ENCODE assay signal across 18 mouse cellular contexts in the genomic region with DNA sequence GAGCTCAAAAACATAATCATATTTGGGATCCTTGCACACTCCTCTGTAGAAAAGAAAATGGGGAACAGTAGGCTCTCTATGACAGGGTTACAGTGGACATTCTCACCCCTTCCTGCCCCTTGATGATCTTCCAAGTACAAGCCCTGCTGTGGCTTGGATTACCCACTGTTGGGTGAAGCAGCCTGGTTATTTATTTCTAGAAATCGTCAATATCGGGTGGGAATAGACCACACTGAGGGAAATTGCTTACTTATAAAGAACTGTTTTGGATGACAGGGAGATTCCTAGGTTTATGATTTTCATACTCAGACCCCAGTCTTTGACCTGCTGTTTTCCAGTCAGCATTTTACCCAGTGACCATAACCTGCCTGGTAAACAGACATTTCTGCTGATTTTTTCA. TPM values are rescaled to one million over a fixed set of nuclear protein-coding genes. Genes with fewer than 3 reads are reported as not detected.
"Had no signal": no experiment of that assay in that cellular context is flagged by ENCODE, and none has a peak within 500 bp of the region (broad histone marks: within the 10 kb centered on the region; RNA-seq: fewer than 3 reads in every experiment).

A gene (minus strand): TSS at position 164 of the 400 bp plus-strand sequence.

- H3K9ac ChIP-seq: hindbrain, embryonic 13.5 days; liver, embryonic 14.5 days; midbrain, embryonic 12.5 days; neural tube, embryonic 13.5 days had no signal

- H3K9me3 ChIP-seq: hindbrain, embryonic 13.5 days; limb, embryonic 10.5 days; megakaryocyte, embryonic 14.5 days; midbrain, embryonic 12.5 days; neural tube, embryonic 13.5 days had no signal

- H3K27ac ChIP-seq: hindbrain, embryonic 13.5 days; hindbrain, postnatal 0 days; left cerebral cortex, adult 2 months; limb, embryonic 10.5 days; liver, embryonic 14.5 days; midbrain, embryonic 12.5 days; neural tube, embryonic 13.5 days had no signal

- H3K4me1 ChIP-seq: hindbrain, embryonic 13.5 days; limb, embryonic 10.5 days; megakaryocyte, embryonic 14.5 days; midbrain, embryonic 12.5 days; neural tube, embryonic 13.5 days had no signal

- H3K4me2 ChIP-seq: hindbrain, embryonic 13.5 days; midbrain, embryonic 12.5 days; neural tube, embryonic 13.5 days had no signal

- ATAC-seq: hindbrain, postnatal 0 days; lung, postnatal 0 days; midbrain, embryonic 16.5 days had no signal

- H3K36me3 ChIP-seq: hindbrain, embryonic 13.5 days; limb, embryonic 10.5 days; midbrain, embryonic 12.5 days; neural tube, embryonic 13.5 days had no signal

- H3K4me3 ChIP-seq: hindbrain, embryonic 13.5 days; left cerebral cortex, adult 2 months; limb, embryonic 10.5 days; megakaryocyte, embryonic 14.5 days; midbrain, embryonic 12.5 days; neural tube, embryonic 13.5 days had no signal

- H3K27me3 ChIP-seq: hindbrain, embryonic 13.5 days; megakaryocyte, embryonic 14.5 days; midbrain, embryonic 12.5 days; neural tube, embryonic 13.5 days had no signal

- DNase-seq: lung, adult 2 months; lung, postnatal 4 days; retina, postnatal 1 day; right cerebral cortex, postnatal 4 days; spleen, adult 18-20 months; thymus, postnatal 4 days had no signal

RNA-seq across cellular contexts. Expression of the gene that starts here (rescaled TPM):
- polyA plus RNA-seq: hindbrain, embryonic 13.5 days; hindbrain, postnatal 0 days; intestine, embryonic 14.5 days; limb, embryonic 10.5 days; limb, embryonic 14.5 days; lung, postnatal 0 days; midbrain, embryonic 12.5 days; midbrain, embryonic 16.5 days; neural tube, embryonic 13.5 days had no signal
